In the genomic region with DNA sequence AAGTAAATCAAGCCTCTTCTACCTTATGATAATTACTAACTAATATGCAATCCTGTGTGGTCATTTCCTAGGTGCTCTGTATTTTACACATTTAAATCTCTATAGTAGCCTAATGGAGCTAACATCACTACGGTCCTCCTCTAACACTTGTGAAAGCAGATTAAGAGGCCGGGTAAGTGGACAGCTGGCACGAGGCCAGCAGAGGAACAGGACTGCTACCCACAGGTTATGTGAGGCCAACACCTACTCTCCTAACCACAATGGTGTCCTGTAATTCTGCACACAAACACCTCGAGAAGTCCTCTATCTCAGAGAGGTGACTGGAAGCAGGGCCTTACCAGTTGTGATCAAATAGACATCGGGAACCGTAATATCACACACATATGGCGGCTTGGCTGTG, we compare ENCODE assay signal across 21 mouse cellular contexts. TPM values are rescaled to one million over a fixed set of nuclear protein-coding genes. Genes with fewer than 3 reads are reported as not detected.
DNase-seq lines count a peak whose midpoint lies in the region; ATAC-seq and TF ChIP-seq lines count a peak whose summit lies in the region.
"Had no signal": no experiment of that assay in that cellular context is flagged by ENCODE, and none has a peak within 500 bp of the region (broad histone marks: within the 10 kb centered on the region; RNA-seq: fewer than 3 reads in every experiment).

No protein-coding gene starts in this region.

- WGBS in heart, embryonic 11.5 days (ENCODE audit: insufficient replicate concordance) = 60% methylated on average over 7 of the region's 7 CpGs
- 88% methylated on average over 7 of the region's 7 CpGs for WGBS in midbrain, embryonic 13.5 days
- 78% methylated on average over 7 of the region's 7 CpGs for WGBS in midbrain, postnatal 0 days
- WGBS in lung, embryonic 14.5 days = 75% methylated on average over 7 of the region's 7 CpGs

- no peaks in the 10 kb centered on the region for H3K4me1 ChIP-seq in heart, embryonic 11.5 days (ENCODE audit: control insufficient read depth, insufficient read depth, low read length)
- no peaks in the 10 kb centered on the region for H3K4me1 ChIP-seq in midbrain, embryonic 13.5 days (replicated peaks)
- no peaks in the 10 kb centered on the region for H3K4me1 ChIP-seq in midbrain, postnatal 0 days (ENCODE audit: insufficient read depth, low read length)
- no peaks in the 10 kb centered on the region for H3K4me1 ChIP-seq in lung, embryonic 14.5 days (ENCODE audit: insufficient read depth)

- H3K36me3 ChIP-seq in heart, embryonic 11.5 days (ENCODE audit: control insufficient read depth, insufficient read depth, low read length) = peaks cover 6% of the 10 kb centered on the region; the same call in 1 of the 2 replicates
- H3K36me3 ChIP-seq in midbrain, embryonic 13.5 days = peaks cover 55% of the 10 kb centered on the region
- H3K36me3 ChIP-seq in midbrain, postnatal 0 days (ENCODE audit: insufficient read depth, low read length) = peaks cover 27% of the 10 kb centered on the region
- H3K36me3 ChIP-seq in lung, embryonic 14.5 days (ENCODE audit: insufficient read depth) = peaks cover 21% of the 10 kb centered on the region
- H3K36me3 ChIP-seq: heart, embryonic 15.5 days had no signal

- H3K9ac ChIP-seq in heart, embryonic 11.5 days (ENCODE audit: low read depth, low read length) = no peak overlapping the region
- H3K9ac ChIP-seq in midbrain, embryonic 13.5 days (replicated peaks) = no peak overlapping the region
- no peak overlapping the region for H3K9ac ChIP-seq in midbrain, postnatal 0 days (replicated peaks; ENCODE audit: low read length, poor library complexity, severe bottlenecking)
- no peak overlapping the region for H3K9ac ChIP-seq in lung, embryonic 14.5 days
- H3K9ac ChIP-seq: heart, embryonic 15.5 days; lung, embryonic 15.5 days had no signal

- DNase-seq in heart, adult 11 months = peak; percentile 77
- no peak for DNase-seq in midbrain, postnatal 0 days (ENCODE audit: low spot score)
- peak; percentile 40 for DNase-seq in lung, embryonic 14.5 days
- peak; percentile 42 to 67 for DNase-seq in lung, postnatal 4 days
- no peak for DNase-seq in right cerebral cortex, postnatal 4 days
- no peak for DNase-seq in c-Kit-positive CD71-positive TER-119-positive erythroid progenitor cells, embryonic 14.5 days (ENCODE audit: low spot score)
- DNase-seq: adrenal gland, postnatal 10 days; cerebellum, adult 11 months; embryo, embryonic 11 days; right cerebral cortex, adult 18-20 months; thymus, postnatal 25 days had no signal

- no peak overlapping the region for H3K27ac ChIP-seq in heart, embryonic 11.5 days (ENCODE audit: low read depth, low read length)
- H3K27ac ChIP-seq in midbrain, embryonic 13.5 days = no peak overlapping the region
- H3K27ac ChIP-seq in midbrain, postnatal 0 days (ENCODE audit: low read depth, low read length) = no peak overlapping the region
- no peak overlapping the region for H3K27ac ChIP-seq in lung, embryonic 14.5 days (ENCODE audit: low read depth)
- H3K27ac ChIP-seq: heart, embryonic 15.5 days; hindbrain, embryonic 10.5 days; lung, embryonic 15.5 days had no signal

- no peaks in the 10 kb centered on the region for H3K9me3 ChIP-seq in heart, embryonic 11.5 days (replicated peaks; ENCODE audit: control insufficient read depth, low read length)
- H3K9me3 ChIP-seq in midbrain, embryonic 13.5 days = no peaks in the 10 kb centered on the region
- H3K9me3 ChIP-seq in midbrain, postnatal 0 days (ENCODE audit: low read length) = no peaks in the 10 kb centered on the region
- H3K9me3 ChIP-seq in lung, embryonic 14.5 days (ENCODE audit: low read depth, low read length) = no peaks in the 10 kb centered on the region
- H3K9me3 ChIP-seq: heart, embryonic 15.5 days; hindbrain, embryonic 10.5 days; lung, embryonic 15.5 days had no signal

- no peaks in the 10 kb centered on the region for H3K27me3 ChIP-seq in heart, embryonic 11.5 days (ENCODE audit: control insufficient read depth, insufficient read depth, low read length)
- no peaks in the 10 kb centered on the region for H3K27me3 ChIP-seq in midbrain, embryonic 13.5 days
- no peaks in the 10 kb centered on the region for H3K27me3 ChIP-seq in midbrain, postnatal 0 days (ENCODE audit: insufficient read depth, low read length)
- H3K27me3 ChIP-seq in lung, embryonic 14.5 days (ENCODE audit: insufficient read depth, low read length) = no peaks in the 10 kb centered on the region
- H3K27me3 ChIP-seq: heart, embryonic 15.5 days; lung, embryonic 15.5 days had no signal

- no peak for TF ChIP-seq CTCF in midbrain, postnatal 0 days (IDR thresholded peaks at IDR 0.05)
- no peak for TF ChIP-seq CTCF in lung, embryonic 14.5 days (IDR thresholded peaks at IDR 0.05; ENCODE audit: low read depth)

- H3K4me3 ChIP-seq in heart, embryonic 11.5 days (ENCODE audit: low read depth, low read length) = no peak overlapping the region
- H3K4me3 ChIP-seq in midbrain, embryonic 13.5 days (replicated peaks) = no peak overlapping the region
- no peak overlapping the region for H3K4me3 ChIP-seq in midbrain, postnatal 0 days (ENCODE audit: low read depth, low read length)
- no peak overlapping the region for H3K4me3 ChIP-seq in lung, embryonic 14.5 days (ENCODE audit: low read depth, low read length)
- H3K4me3 ChIP-seq: heart, embryonic 15.5 days; hindbrain, embryonic 10.5 days; lung, embryonic 15.5 days had no signal

- no peak for ATAC-seq in heart, embryonic 11.5 days (replicated peaks; ENCODE audit: insufficient number of reproducible peaks, low FRiP score, low TSS enrichment)
- 0 out of 2 replicates have a peak, but pooled peaks have one; percentile 17 for ATAC-seq in midbrain, embryonic 13.5 days
- ATAC-seq in midbrain, postnatal 0 days (ENCODE audit: low FRiP score) = no peak
- ATAC-seq in lung, embryonic 14.5 days (ENCODE audit: insufficient read depth) = no peak
- ATAC-seq: activated CD4-positive, CD25-positive, alpha-beta regulatory T cell, adult 4 months; CD4-positive, CD25-positive, alpha-beta regulatory T cell, adult 4 months; forebrain, embryonic 16.5 days had no signal

- no peak overlapping the region for H3K4me2 ChIP-seq in heart, embryonic 11.5 days
- H3K4me2 ChIP-seq in midbrain, embryonic 13.5 days (replicated peaks) = no peak overlapping the region
- no peak overlapping the region for H3K4me2 ChIP-seq in midbrain, postnatal 0 days (ENCODE audit: low read depth, low read length, poor library complexity, severe bottlenecking)
- no peak overlapping the region for H3K4me2 ChIP-seq in lung, embryonic 14.5 days
- H3K4me2 ChIP-seq: heart, embryonic 15.5 days; liver, embryonic 11.5 days; lung, embryonic 15.5 days had no signal

RNA-seq across cellular contexts. Expression of a gene that starts 59.8 kb away (rescaled TPM):
- polyA plus RNA-seq in heart, embryonic 11.5 days (2014; fragmentation: Nextera tagmentation; extraction: Ambion mirVana) = 3.3 and 3.7 TPM in 2 replicates
- polyA plus RNA-seq in midbrain, embryonic 13.5 days (2015; fragmentation: Nextera tagmentation; extraction: Ambion mirVana) = 14.4 and 16.6 TPM in 2 replicates
- total RNA-seq in midbrain, postnatal 0 days (2014; rRNA removed) = 40.1 and 42.5 TPM in 2 replicates
- polyA plus RNA-seq in midbrain, postnatal 0 days (2015; fragmentation: Nextera tagmentation; extraction: Ambion mirVana) = 7.6 and 9.7 TPM in 2 replicates
- polyA plus RNA-seq in lung, embryonic 14.5 days (2014; fragmentation: Nextera tagmentation; extraction: Ambion mirVana) = 5.9 and 6.2 TPM in 2 replicates
- total RNA-seq: neutrophil, adult 5-6 weeks had no signal

Comparison
In these comparisons a context has a peak if more than half of its experiments do, and no peak if none do; other contexts are left out.
1. DNase-seq: peak in heart, adult 11 months (single experiment), lung, embryonic 14.5 days (single experiment) and lung, postnatal 4 days (2 of 2); none in midbrain, postnatal 0 days (single experiment), right cerebral cortex, postnatal 4 days (single experiment) and c-Kit-positive CD71-positive TER-119-positive erythroid progenitor cells, embryonic 14.5 days (single experiment).